In the genomic region with DNA sequence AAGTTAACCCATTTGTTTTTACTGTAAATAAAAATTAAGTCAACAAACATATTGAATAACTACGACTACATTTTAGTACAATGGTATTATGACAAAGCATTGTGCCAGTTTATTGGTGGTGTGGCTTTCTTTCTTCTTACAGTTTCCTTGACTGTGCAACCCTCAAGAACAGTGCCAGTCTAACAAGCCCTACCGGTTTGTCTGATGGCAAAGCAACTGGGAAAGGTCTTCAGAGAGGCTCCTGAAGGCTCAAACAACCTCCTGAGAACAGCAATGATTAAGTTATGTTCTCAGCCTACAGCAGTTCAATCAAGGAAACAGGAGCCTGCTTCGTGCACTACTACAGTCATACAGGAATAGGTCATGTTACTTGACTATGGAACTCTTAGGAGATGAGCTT, we compare ENCODE assay signal across 17 mouse cellular contexts.
"Had no signal": no experiment of that assay in that cellular context is flagged by ENCODE, and none has a peak within 500 bp of the region (broad histone marks: within the 10 kb centered on the region; RNA-seq: fewer than 3 reads in every experiment).

No protein-coding gene starts in this region.

- H3K27ac ChIP-seq: kidney, postnatal 0 days; limb, embryonic 10.5 days; limb, embryonic 13.5 days; liver, embryonic 12.5 days; liver, embryonic 15.5 days; lung, embryonic 15.5 days had no signal

- ATAC-seq: intestine, postnatal 0 days; liver, embryonic 12.5 days had no signal

- H3K36me3 ChIP-seq: liver, embryonic 12.5 days; liver, embryonic 15.5 days; lung, embryonic 15.5 days had no signal

- H3K9ac ChIP-seq: limb, embryonic 13.5 days; liver, embryonic 12.5 days; liver, embryonic 15.5 days; lung, embryonic 15.5 days had no signal

- H3K9me3 ChIP-seq: limb, embryonic 10.5 days; limb, embryonic 13.5 days; liver, embryonic 12.5 days; liver, embryonic 15.5 days; lung, embryonic 15.5 days had no signal

- H3K4me3 ChIP-seq: layer of hippocampus, adult 2 months; limb, embryonic 10.5 days; limb, embryonic 13.5 days; liver, embryonic 12.5 days; liver, embryonic 15.5 days; lung, embryonic 15.5 days had no signal

- DNase-seq: kidney, adult 2 months; kidney, postnatal 25 days; layer of hippocampus, adult 9-11 months; liver; lung, postnatal 4 days; midbrain, embryonic 14.5 days; right cerebral cortex, postnatal 4 days; thymus, postnatal 25 days had no signal

- H3K4me2 ChIP-seq: limb, embryonic 13.5 days; liver, embryonic 12.5 days; liver, embryonic 15.5 days; lung, embryonic 15.5 days; midbrain, embryonic 11.5 days had no signal

- H3K4me1 ChIP-seq: liver, embryonic 12.5 days; liver, embryonic 15.5 days; lung, embryonic 15.5 days had no signal

- H3K27me3 ChIP-seq: limb, embryonic 13.5 days; liver, embryonic 12.5 days; liver, embryonic 15.5 days; lung, embryonic 15.5 days had no signal
